Mouse (Mus musculus): ENCODE data around the gene Acss2. TPM values are rescaled to one million over a fixed set of nuclear protein-coding genes. Genes with fewer than 3 reads are reported as not detected.

Acss2 gene
- 26.5 and 29.5 TPM in 2 replicates for polyA plus RNA-seq (2012; rRNA removed)

- peak; percentile 99 for DNase-seq (ENCODE audit: low read depth)
- TF ChIP-seq POLR2A (IDR thresholded peaks at IDR 0.05; ENCODE audit: borderline replicate concordance, extremely low read depth, insufficient read depth, insufficient read length, poor library complexity, severe bottlenecking): 0 out of 2 replicates have a peak, but pooled peaks have one; percentile 25
- TF ChIP-seq CTCF (IDR thresholded peaks at IDR 0.05; ENCODE audit: borderline replicate concordance, extremely low read depth, insufficient read depth, insufficient read length): peak; percentile 71
Observed at GRCm38 (mm10) chr2:155517455-155518423, at the start of gene Acss2, which contains the start of gene Ggt7. Acss2 (plus strand) TSS chr2:155517948. Ggt7 (minus strand) TSS chr2:155518237.

DNA sequence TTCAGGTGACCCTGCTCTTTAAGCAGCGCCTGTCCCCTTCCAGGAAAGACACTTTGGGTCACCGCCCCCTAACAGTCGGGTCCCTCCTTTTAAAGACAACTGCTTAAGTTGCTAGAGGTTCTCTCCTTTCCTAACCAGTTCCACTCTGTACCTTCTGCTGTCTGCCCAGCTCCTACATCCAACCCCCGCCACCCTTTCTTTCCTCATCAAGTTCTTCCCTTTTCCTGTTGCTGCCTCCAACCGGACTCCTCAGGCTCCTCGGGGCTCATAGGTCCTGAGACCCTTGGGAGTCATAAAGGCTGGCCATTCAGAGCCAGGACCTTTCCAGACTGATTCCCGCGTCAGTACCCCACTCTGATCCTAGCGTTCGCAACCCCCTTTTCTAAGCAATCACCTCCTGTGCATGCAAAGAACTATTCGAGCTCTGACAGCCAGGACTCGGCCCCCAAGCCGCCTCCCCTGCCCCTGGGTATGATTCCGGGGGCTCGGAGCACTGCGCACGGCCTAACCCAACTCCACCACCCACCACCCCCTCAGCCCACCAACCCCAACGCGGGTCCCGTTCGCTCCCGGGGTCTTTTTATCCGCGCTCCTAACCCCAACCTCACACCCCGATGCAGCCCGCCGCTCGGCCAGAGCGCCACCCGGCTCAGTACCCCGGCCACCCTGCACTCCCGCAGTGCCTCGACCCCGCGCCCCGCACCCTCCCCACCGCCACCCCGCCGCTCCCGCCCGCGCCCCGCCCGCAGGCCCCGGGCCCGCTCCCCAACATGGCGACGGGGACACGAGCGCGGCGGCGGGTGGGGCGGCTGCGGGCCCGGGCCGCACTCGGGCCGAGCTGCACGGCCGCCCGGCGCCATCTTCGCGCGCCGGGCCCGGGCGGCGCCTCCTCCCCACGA, 44.8 kb upstream of the Acss2 start:
- TF ChIP-seq POLR2A (IDR thresholded peaks at IDR 0.05; ENCODE audit: borderline replicate concordance, extremely low read depth, insufficient read depth, insufficient read length, poor library complexity, severe bottlenecking) (no peak), CTCF (IDR thresholded peaks at IDR 0.05; ENCODE audit: borderline replicate concordance, extremely low read depth, insufficient read depth, insufficient read length) (no peak)
- DNase-seq (ENCODE audit: low read depth): peak; percentile 47

DNA sequence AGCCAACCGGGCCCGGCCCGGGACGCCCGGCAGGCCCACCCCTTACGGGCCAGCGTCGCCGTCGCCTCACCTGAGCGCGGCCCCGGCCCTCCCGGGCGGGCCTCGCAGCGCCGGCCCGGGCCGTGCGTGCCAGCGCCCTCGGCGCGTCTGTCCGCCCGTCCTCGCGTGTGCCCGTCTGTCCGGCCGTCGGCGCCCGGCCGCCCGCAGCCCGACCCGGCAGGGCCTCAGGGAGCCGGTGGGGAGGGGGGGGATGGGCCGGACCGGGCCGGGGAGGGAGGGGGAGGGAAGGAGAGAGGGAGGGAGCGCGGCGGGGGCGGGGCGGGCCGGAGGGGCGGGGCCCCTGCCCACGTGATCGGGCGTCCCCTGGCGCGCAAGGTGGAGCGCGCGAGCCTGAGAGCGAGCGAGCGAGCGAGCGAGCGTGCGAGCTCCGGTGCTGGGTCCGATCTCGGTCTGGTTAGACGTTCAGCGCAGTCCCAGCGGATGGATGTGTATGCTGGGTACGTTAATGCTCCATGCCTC, 44.1 kb upstream of the Acss2 start, which contains the start of gene Ncoa6:
Ncoa6 (minus strand) TSS at position 325 of the 519 bp plus-strand sequence.
- DNase-seq (ENCODE audit: low read depth): peak; percentile 92
- no peak for TF ChIP-seq CTCF (IDR thresholded peaks at IDR 0.05; ENCODE audit: borderline replicate concordance, extremely low read depth, insufficient read depth, insufficient read length)
- peak; percentile 71 for TF ChIP-seq POLR2A (IDR thresholded peaks at IDR 0.05; ENCODE audit: borderline replicate concordance, extremely low read depth, insufficient read depth, insufficient read length, poor library complexity, severe bottlenecking)

- TF ChIP-seq POLR2A (IDR thresholded peaks at IDR 0.05; ENCODE audit: borderline replicate concordance, extremely low read depth, insufficient read depth, insufficient read length, poor library complexity, severe bottlenecking) (no peak), CTCF (IDR thresholded peaks at IDR 0.05; ENCODE audit: borderline replicate concordance, extremely low read depth, insufficient read depth, insufficient read length) (peak; percentile 55; the same call in 1 of the 2 replicates)
- DNase-seq (ENCODE audit: low read depth): peak; percentile 79
Observed at GRCm38 (mm10) chr2:155482021-155482420, 35.7 kb upstream of the Acss2 start.

GRCm38 (mm10) chr2:155490998-155491397, 26.8 kb upstream of the Acss2 start:
- DNase-seq (ENCODE audit: low read depth): no peak
- TF ChIP-seq CTCF (IDR thresholded peaks at IDR 0.05; ENCODE audit: borderline replicate concordance, extremely low read depth, insufficient read depth, insufficient read length) (no peak), POLR2A (IDR thresholded peaks at IDR 0.05; ENCODE audit: borderline replicate concordance, extremely low read depth, insufficient read depth, insufficient read length, poor library complexity, severe bottlenecking) (no peak)

GRCm38 (mm10) chr2:155502596-155502995, 15.2 kb upstream of the Acss2 start:
- no peak for DNase-seq (ENCODE audit: low read depth)
- TF ChIP-seq POLR2A (IDR thresholded peaks at IDR 0.05; ENCODE audit: borderline replicate concordance, extremely low read depth, insufficient read depth, insufficient read length, poor library complexity, severe bottlenecking): no peak
- TF ChIP-seq CTCF (IDR thresholded peaks at IDR 0.05; ENCODE audit: borderline replicate concordance, extremely low read depth, insufficient read depth, insufficient read length): no peak

DNA sequence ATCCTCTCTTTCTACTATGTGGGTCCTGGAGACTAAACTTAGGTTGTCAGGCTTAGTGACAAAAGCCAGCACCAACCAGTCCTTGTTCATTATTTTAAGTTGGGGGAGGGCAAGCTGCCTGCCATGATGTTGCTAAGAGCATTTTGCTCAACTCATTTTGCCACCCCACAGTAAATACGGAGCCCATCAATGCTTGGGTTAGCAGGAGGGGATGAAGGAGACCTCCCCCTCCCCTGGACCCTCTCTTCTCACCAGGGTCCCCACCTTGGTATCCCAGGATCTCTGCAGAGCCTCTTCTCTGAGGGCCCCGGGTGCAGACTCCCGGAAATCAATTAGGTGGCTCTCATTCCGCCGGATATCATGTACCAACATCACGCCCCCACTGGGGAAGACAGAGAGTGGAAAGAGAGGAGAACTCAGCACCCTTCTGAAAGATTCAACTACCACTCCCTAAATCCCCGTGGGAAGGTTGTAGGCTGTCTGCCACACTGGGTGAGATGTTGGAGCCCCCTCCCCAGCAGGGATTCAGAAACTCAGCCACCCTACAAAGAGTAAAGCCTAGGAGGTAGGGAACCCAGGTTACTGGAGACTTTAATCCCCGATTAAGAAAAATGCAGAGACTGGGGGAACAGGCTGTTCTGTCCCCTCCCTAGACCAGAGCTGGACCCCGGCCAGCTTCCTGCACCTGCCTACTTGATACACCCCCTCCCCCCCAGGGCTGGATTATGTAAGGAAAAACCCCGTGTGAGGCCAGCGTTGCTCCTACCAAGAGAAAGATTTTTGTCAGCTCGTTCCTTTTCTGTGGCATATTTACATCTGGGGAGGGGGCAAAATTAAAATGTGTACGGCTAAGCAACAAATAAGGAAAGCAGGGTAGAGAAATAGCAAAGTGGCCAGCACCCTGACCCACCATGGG, 13.1 kb upstream of the Acss2 start:
- TF ChIP-seq POLR2A (IDR thresholded peaks at IDR 0.05; ENCODE audit: borderline replicate concordance, extremely low read depth, insufficient read depth, insufficient read length, poor library complexity, severe bottlenecking): no peak
- DNase-seq (ENCODE audit: low read depth): peak; percentile 81

DNA sequence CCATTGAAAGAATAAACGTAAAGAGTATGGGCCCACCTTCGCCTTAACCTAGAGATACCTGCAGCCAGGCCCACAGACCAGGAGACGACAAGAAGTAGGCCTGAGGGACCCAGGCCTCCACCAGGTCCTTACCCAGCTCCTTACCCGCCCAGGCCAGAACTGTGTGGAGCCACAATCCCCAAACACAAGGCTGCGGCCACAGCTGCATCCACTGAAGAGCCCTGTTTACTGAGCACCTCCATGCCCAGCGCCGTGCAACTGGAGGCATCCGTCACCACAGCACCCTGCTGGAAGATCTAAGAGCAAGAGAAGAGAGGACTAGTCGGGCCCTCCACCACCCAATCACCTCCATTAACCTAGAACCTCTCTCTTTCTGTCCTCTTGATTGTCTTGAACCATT, 11.9 kb upstream of the Acss2 start:
- TF ChIP-seq POLR2A (IDR thresholded peaks at IDR 0.05; ENCODE audit: borderline replicate concordance, extremely low read depth, insufficient read depth, insufficient read length, poor library complexity, severe bottlenecking): no peak
- no peak for DNase-seq (ENCODE audit: low read depth)

DNA sequence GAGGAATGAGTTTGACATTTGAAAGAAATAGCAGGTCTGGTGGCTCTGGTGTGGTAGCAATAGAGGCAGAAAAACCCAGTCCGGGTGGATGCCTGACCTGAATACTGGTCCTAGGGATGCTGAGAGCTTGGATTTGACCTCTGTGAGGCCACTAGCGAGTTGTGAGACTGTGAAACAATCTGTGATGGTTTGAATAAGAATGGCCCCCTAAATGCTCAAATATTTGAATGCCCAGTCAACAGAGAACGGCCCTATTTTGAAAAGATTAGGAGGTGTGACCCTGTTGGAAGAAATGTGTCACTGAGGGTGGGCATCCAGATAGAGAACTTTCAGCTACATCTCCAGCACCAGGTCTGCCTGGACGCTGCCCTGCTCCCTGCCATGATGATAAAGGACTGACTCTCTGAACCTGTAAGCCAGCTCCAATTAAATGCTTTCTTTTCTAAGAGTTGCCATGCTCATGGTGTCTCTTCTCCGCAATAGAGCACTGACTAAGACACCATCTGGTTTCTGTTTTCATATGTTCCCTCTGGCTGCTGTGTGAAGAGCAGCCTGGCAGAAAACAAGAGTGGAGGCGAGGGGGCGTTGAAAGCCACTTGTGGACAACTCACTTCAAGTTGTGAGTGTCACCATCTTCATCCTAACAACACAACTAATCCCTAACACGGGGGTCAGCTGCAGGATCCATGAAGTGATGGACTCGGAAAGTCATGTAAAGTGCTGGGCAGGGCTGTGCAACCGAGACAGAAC, 9.9 kb upstream of the Acss2 start:
- TF ChIP-seq CTCF (IDR thresholded peaks at IDR 0.05; ENCODE audit: borderline replicate concordance, extremely low read depth, insufficient read depth, insufficient read length): no peak
- TF ChIP-seq POLR2A (IDR thresholded peaks at IDR 0.05; ENCODE audit: borderline replicate concordance, extremely low read depth, insufficient read depth, insufficient read length, poor library complexity, severe bottlenecking): no peak

More for the DNA sequence above, 9.9 kb upstream of the Acss2 start:
- no peak for DNase-seq (ENCODE audit: low read depth)

All from brain, embryonic 14.5 days (tissue).